Mouse (Mus musculus) C2C12 (cell line): ENCODE results near the gene Polr2c. TPM values are rescaled to one million over a fixed set of nuclear protein-coding genes. Genes with fewer than 3 reads are reported as not detected.
A peak's percentile ranks its signal among the peaks of the same experiment; 100 is the strongest.

Experiments used
- H3K27me3 ChIP-seq: one replicate; pipeline ENCODE4 v1.6.1; 2011; ENCODE audit not compliant: control insufficient read depth, insufficient read depth, insufficient read length
- H3K36me3 ChIP-seq: one replicate; pipeline ENCODE4 v1.6.1; 2011; ENCODE audit not compliant: control insufficient read depth, insufficient read depth
- H3K4me3 ChIP-seq: one replicate; pipeline ENCODE4 v1.5.1; 2011; ENCODE audit warnings: mild to moderate bottlenecking, control low read depth; ENCODE audit not compliant: poor library complexity, insufficient read depth, severe bottlenecking
- H3K79me2 ChIP-seq: one replicate; pipeline ENCODE4 v1.6.1; 2011; ENCODE audit not compliant: control insufficient read depth, insufficient read depth
- H3K79me3 ChIP-seq: one replicate; pipeline ENCODE4 v1.6.1; 2011; ENCODE audit warnings: low read depth, control low read depth
- H3ac ChIP-seq: one replicate; pipeline ENCODE3; 2011; ENCODE audit warnings: low read depth; ENCODE audit not compliant: control insufficient read depth, insufficient read length
- CEBPB ChIP-seq: IDR thresholded peaks from one replicate; pipeline ENCODE4 v1.6.1; 2011; ENCODE audit warnings: low read depth, mild to moderate bottlenecking, control low read depth, moderate library complexity
- CTCF ChIP-seq: IDR thresholded peaks from one replicate; pipeline ENCODE4 v1.5.1; 2011; ENCODE audit not compliant: control insufficient read depth, insufficient read depth, insufficient read length
- FOSL1 ChIP-seq: IDR thresholded peaks from one replicate; pipeline ENCODE4 v1.8.0; 2011; ENCODE audit warnings: mild to moderate bottlenecking, low read length; ENCODE audit not compliant: poor library complexity, insufficient read depth, severe bottlenecking
- MAX ChIP-seq: IDR thresholded peaks from one replicate; pipeline ENCODE4 v1.6.1; 2011; ENCODE audit warnings: mild to moderate bottlenecking, control low read depth
- MYOD1 ChIP-seq: IDR thresholded peaks from one replicate; pipeline ENCODE4 v1.6.1; 2011; ENCODE audit warnings: low read depth; ENCODE audit not compliant: control insufficient read depth, insufficient read length
- MYOG ChIP-seq: IDR thresholded peaks from one replicate; pipeline ENCODE4 v1.6.1; 2011; ENCODE audit not compliant: control insufficient read depth, insufficient read length; ENCODE audit errors: extremely low read depth
- USF1 ChIP-seq: IDR thresholded peaks from one replicate; pipeline ENCODE4 v1.6.1; 2011; ENCODE audit warnings: low read depth, mild to moderate bottlenecking, control low read depth, moderate library complexity
- polyA plus RNA-seq: library from polyadenylated mRNA; unstranded; fragments of >200 nt; fragmentation: generic; extraction: Trizol; gene quantifications from one replicate; pipeline ENCODE4 v1.2.1, GENCODE M21; 2012; ENCODE audit warnings: missing spikeins

Gene Polr2c
- polyA plus RNA-seq, 1 experiment: 124 TPM

DNA sequence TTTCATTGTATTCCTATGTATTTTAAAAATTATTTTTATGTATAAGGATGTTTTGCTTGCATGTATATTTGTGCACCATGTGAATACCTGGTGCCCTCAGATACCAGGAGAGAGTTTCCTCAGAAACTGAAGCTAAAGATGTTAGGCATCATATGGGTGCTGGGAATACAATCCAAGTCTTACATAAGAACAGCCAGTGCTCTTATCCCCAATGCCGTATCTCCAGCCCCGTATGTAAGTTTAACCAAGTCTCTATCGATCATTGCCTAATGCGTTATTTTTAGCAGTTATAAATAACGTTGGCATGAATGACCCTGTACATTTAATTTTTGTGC, 272 bp upstream of the Polr2c start:
- Histone ChIP-seq H3K36me3 (peaks cover 20% of the 10 kb centered on the region), H3K4me3 (no peak overlapping the region)

DNA sequence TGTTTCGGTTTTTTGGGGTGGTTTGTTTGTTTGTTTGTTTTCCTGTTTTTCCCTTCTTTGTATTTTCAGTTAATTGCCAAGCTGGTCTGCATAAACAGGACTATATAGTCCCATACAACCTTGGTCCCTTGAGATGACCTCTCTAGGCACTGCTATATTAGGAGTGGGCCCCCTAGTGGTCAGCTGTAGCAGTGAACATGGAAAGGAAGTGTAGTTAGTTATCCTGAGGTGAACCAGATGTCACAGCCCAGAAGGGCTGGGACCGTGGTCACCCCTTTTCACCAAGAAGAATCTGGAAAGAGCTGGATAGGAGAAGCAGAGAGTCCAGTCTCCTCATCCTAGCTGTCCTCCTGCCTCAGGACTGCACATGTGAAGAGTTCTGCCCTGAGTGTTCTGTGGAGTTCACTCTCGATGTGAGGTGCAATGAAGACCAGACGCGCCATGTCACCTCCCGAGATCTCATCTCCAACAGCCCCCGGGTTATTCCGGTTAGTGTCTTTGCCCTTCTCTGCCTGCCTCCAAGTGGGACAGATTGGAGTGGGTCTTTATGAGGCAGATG, 4.2 kb downstream of the Polr2c start:
- peaks cover 33% of the 10 kb centered on the region for H3K79me2 ChIP-seq
- H3K4me3 ChIP-seq: no peak overlapping the region
- peaks cover 53% of the 10 kb centered on the region for H3K36me3 ChIP-seq
- TF ChIP-seq CTCF: peak; percentile 58
- TF ChIP-seq MYOD1: no peak
- no peak for TF ChIP-seq CEBPB
- peaks cover 16% of the 10 kb centered on the region for H3K79me3 ChIP-seq
- H3ac ChIP-seq: no peak overlapping the region
- no peaks in the 10 kb centered on the region for H3K27me3 ChIP-seq

More for the DNA sequence above, 272 bp upstream of the Polr2c start:
- TF ChIP-seq MYOG: no peak
- no peak for TF ChIP-seq USF1
- no peak for TF ChIP-seq CEBPB
- no peak for TF ChIP-seq FOSL1
- no peak for TF ChIP-seq CTCF
- no peak for TF ChIP-seq MYOD1
- TF ChIP-seq MAX: no peak
- no peaks in the 10 kb centered on the region for H3K27me3 ChIP-seq
- H3ac ChIP-seq: no peak overlapping the region
- peaks cover 16% of the 10 kb centered on the region for H3K79me3 ChIP-seq
- peaks cover 33% of the 10 kb centered on the region for H3K79me2 ChIP-seq

DNA sequence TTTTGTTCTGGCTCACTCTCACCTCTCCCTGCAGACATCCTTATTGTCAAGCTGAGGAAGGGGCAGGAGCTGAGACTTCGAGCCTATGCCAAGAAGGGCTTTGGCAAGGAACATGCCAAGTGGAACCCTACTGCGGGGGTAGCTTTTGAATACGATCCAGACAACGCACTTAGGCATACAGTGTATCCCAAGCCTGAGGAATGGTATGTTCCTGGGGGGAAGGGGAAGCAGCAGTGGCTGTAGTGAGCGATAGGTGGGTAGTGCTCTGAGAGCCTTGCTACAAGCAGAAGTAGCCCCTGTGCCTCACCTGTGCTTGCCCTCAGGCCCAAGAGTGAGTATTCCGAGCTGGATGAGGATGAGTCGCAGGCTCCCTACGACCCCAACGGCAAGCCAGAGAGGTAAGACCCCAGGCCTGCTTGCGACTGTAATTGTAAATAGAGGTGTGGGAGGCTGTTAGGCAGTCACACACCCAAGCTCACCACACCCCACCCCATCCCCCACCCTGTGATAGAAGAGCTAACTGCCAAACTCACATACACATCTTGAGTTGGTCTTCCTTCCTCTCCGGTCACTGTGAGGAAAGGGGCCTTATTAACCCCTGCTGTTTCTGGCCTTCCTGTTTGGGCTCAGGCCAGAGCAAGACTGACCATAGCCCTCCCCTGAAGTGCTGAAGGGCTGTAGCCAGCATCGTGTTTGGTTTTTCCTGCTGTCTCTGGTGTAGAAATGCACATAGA, 5.4 kb downstream of the Polr2c start:
- H3K79me3 ChIP-seq: peaks cover 15% of the 10 kb centered on the region
- no peak for TF ChIP-seq MYOG
- no peak for TF ChIP-seq CTCF
- TF ChIP-seq FOSL1: no peak
- TF ChIP-seq MAX: no peak
- no peak for TF ChIP-seq MYOD1
- no peak for TF ChIP-seq USF1
- peaks cover 30% of the 10 kb centered on the region for H3K79me2 ChIP-seq
- no peak overlapping the region for H3K4me3 ChIP-seq
- H3K27me3 ChIP-seq: no peaks in the 10 kb centered on the region
- peaks cover 53% of the 10 kb centered on the region for H3K36me3 ChIP-seq
- H3ac ChIP-seq: no peak overlapping the region

DNA sequence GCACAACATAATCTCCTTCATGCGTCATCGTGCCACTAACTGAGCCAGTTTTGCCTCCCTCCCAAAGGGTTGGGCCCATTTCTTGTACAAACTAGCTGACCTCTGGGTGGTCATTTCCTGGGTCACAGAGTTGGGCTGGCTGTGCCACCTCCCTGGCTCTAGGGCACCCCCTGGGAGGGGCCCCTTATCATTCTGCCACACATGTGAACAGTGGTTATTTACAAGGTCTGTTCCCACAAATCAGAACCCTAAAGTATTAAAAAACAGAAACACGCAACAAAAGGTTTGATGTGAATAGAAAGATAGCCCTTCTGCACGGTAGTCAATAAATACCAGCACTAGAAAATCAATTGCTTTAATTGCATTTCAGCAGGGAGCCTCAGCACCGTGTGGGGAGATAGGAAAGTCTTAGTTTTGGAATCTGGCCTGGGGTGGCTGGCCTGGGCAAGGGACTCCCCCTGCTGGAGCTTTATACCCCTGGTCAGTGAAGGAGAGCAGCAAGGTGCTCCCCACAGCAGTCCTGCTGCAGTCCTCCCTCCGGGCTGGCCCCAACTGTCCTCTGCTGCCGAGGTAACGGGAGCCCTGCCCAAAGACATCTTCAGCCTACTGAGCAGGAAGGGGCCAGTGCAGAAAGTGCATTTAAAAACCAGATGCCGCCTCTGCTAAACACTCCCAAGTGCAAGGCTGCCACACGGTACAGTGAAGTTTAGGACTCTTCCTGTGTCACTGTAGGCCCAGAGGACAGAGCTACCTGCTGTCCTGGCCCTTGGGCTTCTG, 6.8 kb downstream of the Polr2c start:
- Histone ChIP-seq H3K4me3 (no peak overlapping the region), H3ac (no peak overlapping the region), H3K36me3 (peaks cover 53% of the 10 kb centered on the region), H3K27me3 (no peaks in the 10 kb centered on the region), H3K79me3 (peaks cover 4% of the 10 kb centered on the region), H3K79me2 (peaks cover 15% of the 10 kb centered on the region)
- TF ChIP-seq FOSL1: no peak
- no peak for TF ChIP-seq MAX
- TF ChIP-seq CTCF: no peak
- no peak for TF ChIP-seq USF1
- TF ChIP-seq MYOD1: no peak
- TF ChIP-seq MYOG: no peak
- TF ChIP-seq CEBPB: no peak

DNA sequence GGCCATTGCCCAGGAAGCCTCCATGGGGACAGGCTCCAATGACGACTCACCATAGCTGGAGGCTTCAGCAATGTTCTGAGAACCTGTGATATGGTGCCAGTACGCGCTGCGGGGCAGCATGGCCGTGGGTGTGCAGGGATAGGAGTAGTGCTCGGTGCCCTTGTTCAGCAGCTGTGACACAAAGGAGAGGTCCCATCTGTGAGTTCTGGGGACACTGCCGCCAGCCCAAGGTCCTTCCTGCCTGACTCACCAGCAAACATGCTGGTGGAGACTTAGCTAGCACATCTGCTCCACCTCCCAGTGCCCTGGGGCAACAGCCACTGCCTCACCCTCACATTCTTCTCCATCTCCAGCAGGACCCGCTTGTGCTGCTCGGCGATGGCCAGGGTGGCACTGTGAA, 8.0 kb downstream of the Polr2c start:
- H3ac ChIP-seq: no peak overlapping the region
- H3K79me2 ChIP-seq: peaks cover 3% of the 10 kb centered on the region
- H3K27me3 ChIP-seq: no peaks in the 10 kb centered on the region
- H3K4me3 ChIP-seq: no peak overlapping the region
- H3K36me3 ChIP-seq: peaks cover 50% of the 10 kb centered on the region
- peaks cover 2% of the 10 kb centered on the region for H3K79me3 ChIP-seq
- TF ChIP-seq MAX (no peak), MYOG (no peak), MYOD1 (no peak), USF1 (no peak), CTCF (no peak), CEBPB (no peak), FOSL1 (no peak)

DNA sequence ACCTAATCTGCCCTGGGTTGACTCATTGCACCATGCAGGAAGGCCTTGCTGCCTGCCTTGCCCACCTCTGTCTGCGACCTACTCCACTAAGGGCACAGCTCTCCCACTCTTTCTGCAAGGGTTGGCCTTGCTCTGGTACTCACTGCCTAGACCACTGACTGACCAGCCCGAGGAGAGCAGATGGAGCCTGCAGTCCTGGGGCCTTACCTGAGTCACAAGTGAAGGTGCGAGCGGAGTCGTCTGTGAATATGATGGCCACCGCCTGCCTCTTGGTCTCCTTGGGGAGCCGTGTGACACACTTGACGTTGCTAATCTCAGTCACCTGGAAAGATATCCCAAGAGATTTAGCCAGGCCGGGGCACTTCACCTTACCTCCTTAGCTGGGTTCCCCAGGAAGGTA, 9.7 kb downstream of the Polr2c start:
- H3K4me3 ChIP-seq: no peak overlapping the region
- no peak overlapping the region for H3ac ChIP-seq
- TF ChIP-seq CEBPB: no peak
- no peak for TF ChIP-seq MYOD1
- no peak for TF ChIP-seq CTCF
- TF ChIP-seq FOSL1: no peak
- TF ChIP-seq MYOG: no peak
- no peak for TF ChIP-seq MAX
- TF ChIP-seq USF1: no peak
- no peaks in the 10 kb centered on the region for H3K79me3 ChIP-seq
- H3K27me3 ChIP-seq: no peaks in the 10 kb centered on the region
- peaks cover 37% of the 10 kb centered on the region for H3K36me3 ChIP-seq
- H3K79me2 ChIP-seq: no peaks in the 10 kb centered on the region
